Mouse (Mus musculus): Measurements from ENCODE around the gene Rbpjl. TPM values are rescaled to one million over a fixed set of nuclear protein-coding genes. Genes with fewer than 3 reads are reported as not detected.

The Rbpjl gene
- total RNA-seq, 2 experiments from 2014 or later = not detected

GRCm38 (mm10) chr2:164389020-164389419 is 13.9 kb upstream of the Rbpjl start, which contains the start of gene Slpi:
Gene Slpi (minus strand): TSS chr2:164389095.
- no peak for ATAC-seq (replicated peaks; ENCODE audit: low FRiP score, poor library complexity, severe bottlenecking)

- ATAC-seq (replicated peaks; ENCODE audit: low FRiP score, poor library complexity, severe bottlenecking) = peak; percentile 81
Observed at GRCm38 (mm10) chr2:164389499-164389898, 13.4 kb upstream of the Rbpjl start.

GRCm38 (mm10) chr2:164393126-164393525 is 9.8 kb upstream of the Rbpjl start:
- ATAC-seq (replicated peaks; ENCODE audit: low FRiP score, poor library complexity, severe bottlenecking) = no peak

- no peak for ATAC-seq (replicated peaks; ENCODE audit: low FRiP score, poor library complexity, severe bottlenecking)
Observed at GRCm38 (mm10) chr2:164396076-164396475, 6.9 kb upstream of the Rbpjl start.

GRCm38 (mm10) chr2:164396911-164397310 is 6.0 kb upstream of the Rbpjl start:
- ATAC-seq (replicated peaks; ENCODE audit: low FRiP score, poor library complexity, severe bottlenecking) = no peak

- no peak for ATAC-seq (replicated peaks; ENCODE audit: low FRiP score, poor library complexity, severe bottlenecking)
Observed at GRCm38 (mm10) chr2:164403396-164404081, 598 bp downstream of the Rbpjl start.

GRCm38 (mm10) chr2:164404082-164404990 is 1.4 kb downstream of the Rbpjl start:
- no peak for ATAC-seq (replicated peaks; ENCODE audit: low FRiP score, poor library complexity, severe bottlenecking)

- ATAC-seq (replicated peaks; ENCODE audit: low FRiP score, poor library complexity, severe bottlenecking) = no peak
Observed at GRCm38 (mm10) chr2:164405060-164405459, 2.1 kb downstream of the Rbpjl start, which contains the start of gene Matn4. Gene Matn4 (minus strand): TSS chr2:164405160.

- ATAC-seq (replicated peaks; ENCODE audit: low FRiP score, poor library complexity, severe bottlenecking) = no peak
Observed at GRCm38 (mm10) chr2:164405519-164405918, 2.6 kb downstream of the Rbpjl start.

- ATAC-seq (replicated peaks; ENCODE audit: low FRiP score, poor library complexity, severe bottlenecking) = no peak
Observed at GRCm38 (mm10) chr2:164407708-164408107, 4.8 kb downstream of the Rbpjl start.

GRCm38 (mm10) chr2:164414167-164414566 is 11.2 kb downstream of the Rbpjl start:
- ATAC-seq (replicated peaks; ENCODE audit: low FRiP score, poor library complexity, severe bottlenecking) = no peak

- no peak for ATAC-seq (replicated peaks; ENCODE audit: low FRiP score, poor library complexity, severe bottlenecking)
Observed at GRCm38 (mm10) chr2:164414581-164414980, 11.6 kb downstream of the Rbpjl start.

GRCm38 (mm10) chr2:164417198-164417597 is 14.3 kb downstream of the Rbpjl start:
- no peak for ATAC-seq (replicated peaks; ENCODE audit: low FRiP score, poor library complexity, severe bottlenecking)

- ATAC-seq (replicated peaks; ENCODE audit: low FRiP score, poor library complexity, severe bottlenecking) = no peak
Observed at GRCm38 (mm10) chr2:164418308-164418875, 15.5 kb downstream of the Rbpjl start.

GRCm38 (mm10) chr2:164419489-164419888 is 16.5 kb downstream of the Rbpjl start:
- ATAC-seq (replicated peaks; ENCODE audit: low FRiP score, poor library complexity, severe bottlenecking) = no peak

GRCm38 (mm10) chr2:164421306-164421705 is 18.4 kb downstream of the Rbpjl start:
- no peak for ATAC-seq (replicated peaks; ENCODE audit: low FRiP score, poor library complexity, severe bottlenecking)

- no peak for ATAC-seq (replicated peaks; ENCODE audit: low FRiP score, poor library complexity, severe bottlenecking)
Observed at GRCm38 (mm10) chr2:164421979-164422378, 19.0 kb downstream of the Rbpjl start.

- no peak for ATAC-seq (replicated peaks; ENCODE audit: low FRiP score, poor library complexity, severe bottlenecking)
Observed at GRCm38 (mm10) chr2:164422675-164423393, 19.9 kb downstream of the Rbpjl start.

GRCm38 (mm10) chr2:164423464-164423863 is 20.5 kb downstream of the Rbpjl start:
- no peak for ATAC-seq (replicated peaks; ENCODE audit: low FRiP score, poor library complexity, severe bottlenecking)

GRCm38 (mm10) chr2:164424406-164424805 is 21.5 kb downstream of the Rbpjl start:
- no peak for ATAC-seq (replicated peaks; ENCODE audit: low FRiP score, poor library complexity, severe bottlenecking)

Measured in erythroblast, adult 5-6 weeks (primary cell).